Mouse (Mus musculus): ENCODE data around the gene Hist1h2ae.
"Not testable (repeated sequence)": the region's sequence is repeated elsewhere in the genome, so short reads cannot be mapped to it uniquely, and the experiment has no call there.

Hist1h2ae gene

GRCm38 (mm10) chr13:23541497-23541896, 29.5 kb downstream of the Hist1h2ae start:
- DNase-seq (ENCODE audit: low spot score in 2 of 2), result no peak

DNA sequence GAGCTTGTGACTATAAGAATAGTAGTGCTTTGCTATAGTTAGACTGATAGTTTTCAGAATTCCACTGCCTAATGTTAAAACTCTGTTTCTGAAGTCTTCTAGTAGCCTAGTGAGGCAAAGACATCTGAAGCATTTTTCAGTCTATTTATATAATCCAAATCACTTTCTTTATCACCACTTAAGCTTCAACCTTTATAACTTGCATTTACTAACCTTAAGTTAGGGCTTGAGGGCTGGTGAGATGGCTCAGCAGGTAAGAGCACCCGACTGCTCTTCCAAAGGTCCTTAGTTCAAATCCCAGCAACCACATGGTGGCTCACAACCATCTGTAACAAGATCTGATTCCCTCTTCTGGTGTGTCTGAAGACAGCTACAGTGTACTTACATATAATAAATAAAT, 31.2 kb downstream of the Hist1h2ae start:
- DNase-seq (ENCODE audit: low spot score in 2 of 2), result not testable (repeated sequence)

DNA sequence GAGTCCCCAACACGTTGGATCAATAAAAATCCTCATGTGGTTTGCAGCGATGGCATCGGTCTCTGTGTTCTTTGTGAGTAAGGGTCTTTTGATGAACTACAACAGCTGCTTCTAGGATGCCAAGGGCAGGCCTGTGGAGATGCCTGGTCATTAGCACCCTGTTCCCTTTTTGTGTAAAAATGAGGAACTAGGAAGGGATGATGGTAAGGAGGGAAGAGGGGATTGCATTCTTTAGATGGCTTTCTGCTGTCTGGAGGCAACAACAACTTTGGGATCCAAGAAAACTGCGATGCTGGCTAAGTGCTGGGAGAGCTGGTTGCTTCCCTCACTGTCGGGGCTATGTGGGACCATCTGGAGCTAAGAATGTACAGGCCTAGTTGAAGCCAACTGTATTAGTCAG, 32.8 kb downstream of the Hist1h2ae start:
- no peak for DNase-seq (ENCODE audit: low spot score in 2 of 2)

- no peak for DNase-seq (ENCODE audit: low spot score in 2 of 2)
These were observed 33.9 kb downstream of the Hist1h2ae start for GRCm38 (mm10) chr13:23537006-23537710.

DNA sequence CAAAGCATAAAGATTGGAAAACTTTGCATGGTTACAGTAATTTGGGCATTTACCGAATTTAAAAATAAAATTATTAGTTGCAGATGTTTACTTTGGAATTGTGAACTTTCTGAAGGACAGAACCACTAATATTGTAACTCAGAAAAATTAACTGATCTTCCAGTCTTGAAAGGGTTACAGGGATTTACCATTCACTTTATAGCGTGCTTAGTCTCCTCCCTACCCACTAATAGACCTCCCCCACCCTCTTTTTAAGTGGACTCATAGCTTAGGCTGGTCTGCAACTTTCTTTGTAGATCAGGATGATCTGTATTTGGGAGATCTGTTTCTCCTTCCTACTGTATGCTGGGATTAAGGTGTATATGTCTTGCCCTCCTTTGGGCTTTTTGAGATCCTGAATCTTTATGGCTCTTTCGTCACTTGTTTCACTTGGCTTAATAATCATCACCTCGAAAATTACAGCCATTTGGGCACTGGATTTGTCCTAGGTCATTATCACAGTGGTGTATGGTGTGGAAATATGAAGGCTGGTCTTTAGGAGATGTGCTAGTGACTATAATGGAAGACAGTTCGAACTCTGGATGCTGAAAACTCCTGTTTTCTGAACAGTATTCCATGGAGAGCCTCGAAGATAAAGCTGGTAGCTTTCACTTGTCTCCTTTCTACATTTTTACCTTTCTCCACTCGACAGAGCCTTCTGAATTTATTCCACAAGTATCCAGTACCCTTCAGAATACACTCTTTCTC, 34.8 kb downstream of the Hist1h2ae start:
- DNase-seq (ENCODE audit: low spot score in 2 of 2), result no peak

GRCm38 (mm10) chr13:23535137-23536075, 35.6 kb downstream of the Hist1h2ae start, which contains the start of gene Hist1h3g:
Hist1h3g (plus strand) TSS chr13:23535422.
- peak; percentile 77 to 81 for DNase-seq (ENCODE audit: low spot score in 2 of 2)

DNA sequence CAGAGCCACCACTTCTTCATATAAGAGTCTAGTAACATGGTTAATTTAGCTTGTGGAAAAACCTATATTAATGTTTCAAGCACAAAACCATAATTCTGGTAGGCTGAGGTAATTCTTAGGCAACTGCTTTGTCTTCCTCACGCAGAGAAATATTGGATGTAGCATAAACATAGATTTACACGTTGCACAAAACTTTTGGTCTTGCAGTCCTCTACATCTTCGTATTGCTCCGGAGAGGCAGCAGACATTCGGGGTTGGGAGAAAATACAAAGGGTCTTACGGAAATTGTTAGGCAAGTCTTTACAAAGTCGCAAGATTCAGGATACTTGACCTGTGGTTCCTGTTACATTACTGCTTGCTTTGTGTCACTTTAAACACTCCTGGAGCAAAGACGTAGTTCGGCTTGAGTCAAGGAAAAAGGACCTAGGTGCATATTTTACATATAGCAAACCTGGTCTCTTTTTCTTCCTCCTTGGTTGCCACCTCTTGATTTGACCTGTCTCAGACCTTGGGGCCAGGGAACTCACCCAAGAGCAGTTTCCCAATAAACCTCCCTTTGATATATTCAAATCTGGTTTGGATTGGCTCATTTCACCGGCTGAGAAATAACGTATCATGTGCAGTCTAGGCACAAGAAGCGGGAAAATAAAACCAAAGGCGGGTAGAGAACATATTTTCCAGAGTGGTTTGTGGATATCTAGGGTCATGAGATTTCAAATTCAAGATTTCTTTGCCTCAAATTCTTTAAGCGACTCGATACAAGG, 36.5 kb downstream of the Hist1h2ae start:
- no peak for DNase-seq (ENCODE audit: low spot score in 2 of 2)

- peak; percentile 40 to 54 for DNase-seq (ENCODE audit: low spot score in 2 of 2)
These were observed 37.3 kb downstream of the Hist1h2ae start, which contains the start of gene Hist1h2af for GRCm38 (mm10) chr13:23533560-23534367. Hist1h2af (plus strand) TSS chr13:23533906.

GRCm38 (mm10) chr13:23532262-23533075, 38.6 kb downstream of the Hist1h2ae start:
- DNase-seq (ENCODE audit: low spot score in 2 of 2), result no peak

GRCm38 (mm10) chr13:23530901-23531875, 39.8 kb downstream of the Hist1h2ae start, which contains the start of gene Hist1h4h:
Hist1h4h (plus strand) TSS chr13:23531050.
- DNase-seq (ENCODE audit: low spot score in 2 of 2), result peak; percentile 96 to 98

GRCm38 (mm10) chr13:23530181-23530900, 40.7 kb downstream of the Hist1h2ae start:
- DNase-seq (ENCODE audit: low spot score in 2 of 2), result peak; percentile 47 to 56

GRCm38 (mm10) chr13:23529480-23530165, 41.4 kb downstream of the Hist1h2ae start:
- DNase-seq (ENCODE audit: low spot score in 2 of 2), result no peak

GRCm38 (mm10) chr13:23529005-23529404, 42.0 kb downstream of the Hist1h2ae start:
- no peak for DNase-seq (ENCODE audit: low spot score in 2 of 2)

GRCm38 (mm10) chr13:23526312-23526711, 44.7 kb downstream of the Hist1h2ae start:
- DNase-seq (ENCODE audit: low spot score in 2 of 2), result peak; percentile 90 to 91

DNA sequence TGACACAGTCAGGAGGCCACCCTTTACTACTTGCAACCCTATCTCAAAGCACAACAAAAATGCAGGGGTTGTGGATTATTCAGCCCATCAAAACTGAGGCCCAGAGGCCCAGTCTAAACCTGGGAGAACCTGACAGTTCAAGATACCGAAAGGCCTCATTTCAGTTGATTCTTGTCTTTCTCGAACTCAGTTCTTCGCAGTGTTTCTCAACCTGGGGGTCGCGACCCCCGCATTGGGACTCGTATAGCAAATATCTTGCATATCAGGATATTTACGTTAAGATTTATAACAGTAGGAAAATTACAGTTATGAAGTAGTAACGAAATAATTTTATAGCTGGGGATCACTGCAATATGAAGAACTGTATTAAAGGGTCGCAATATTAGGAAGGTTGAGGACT, 45.1 kb downstream of the Hist1h2ae start:
- DNase-seq (ENCODE audit: low spot score in 2 of 2), result no peak

DNA sequence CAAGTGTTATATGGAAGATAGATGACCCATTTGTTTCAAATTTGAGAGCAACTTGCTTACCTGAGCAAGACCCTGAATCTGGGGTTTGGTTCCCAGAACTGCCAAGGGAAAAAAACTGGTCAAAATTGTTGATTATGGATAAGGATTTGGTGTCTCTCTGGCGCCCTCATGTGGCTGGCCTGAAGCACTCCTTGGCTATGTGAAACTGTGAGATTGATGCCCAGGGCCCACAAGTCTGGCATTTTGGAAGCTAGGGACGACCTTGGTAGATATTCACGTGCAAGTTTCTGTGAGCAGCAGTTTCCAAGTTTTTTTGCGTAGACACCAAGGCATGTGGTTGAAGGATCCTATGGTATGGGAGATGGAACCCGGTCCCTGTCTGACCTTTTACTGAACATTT, 46.4 kb downstream of the Hist1h2ae start:
- peak; percentile 55 to 66 for DNase-seq (ENCODE audit: low spot score in 2 of 2)

GRCm38 (mm10) chr13:23523976-23524375, 47.0 kb downstream of the Hist1h2ae start:
- DNase-seq (ENCODE audit: low spot score in 2 of 2), result no peak

Data from urinary bladder, postnatal 36 days (tissue).